Mouse (Mus musculus): ENCODE measurements around the gene Gstp1.
"Not testable (repeated sequence)": the region's sequence is repeated elsewhere in the genome, so short reads cannot be mapped to it uniquely, and the experiment has no call there.

Gene Gstp1

DNA sequence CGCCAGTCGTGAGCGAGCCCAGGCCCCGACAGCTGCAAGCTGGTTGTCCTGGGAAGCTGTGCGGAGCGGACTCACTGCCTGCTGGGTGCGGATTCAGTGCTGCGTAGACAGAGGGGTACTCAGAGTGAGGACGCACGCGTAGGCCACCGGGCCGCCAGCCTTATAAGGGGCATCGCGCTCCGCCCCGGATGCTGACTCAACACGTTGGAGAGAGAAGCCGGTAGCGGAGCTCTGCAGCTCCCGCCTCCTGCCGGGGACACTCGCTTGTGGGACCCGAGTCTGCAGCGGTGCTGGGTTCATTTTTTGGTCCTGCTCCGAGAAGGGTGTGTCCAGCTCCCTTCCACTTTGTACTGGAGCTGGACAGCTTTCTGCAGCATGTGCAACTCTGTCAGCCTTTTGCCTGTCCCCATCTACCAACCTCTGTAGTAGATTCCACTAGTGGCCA lies at the start of gene Gstp1:
Gstp1 (minus strand) TSS at position 198 of the 445 bp plus-strand sequence.
- peak; percentile 87 for DNase-seq (ENCODE audit: low spot score)

DNA sequence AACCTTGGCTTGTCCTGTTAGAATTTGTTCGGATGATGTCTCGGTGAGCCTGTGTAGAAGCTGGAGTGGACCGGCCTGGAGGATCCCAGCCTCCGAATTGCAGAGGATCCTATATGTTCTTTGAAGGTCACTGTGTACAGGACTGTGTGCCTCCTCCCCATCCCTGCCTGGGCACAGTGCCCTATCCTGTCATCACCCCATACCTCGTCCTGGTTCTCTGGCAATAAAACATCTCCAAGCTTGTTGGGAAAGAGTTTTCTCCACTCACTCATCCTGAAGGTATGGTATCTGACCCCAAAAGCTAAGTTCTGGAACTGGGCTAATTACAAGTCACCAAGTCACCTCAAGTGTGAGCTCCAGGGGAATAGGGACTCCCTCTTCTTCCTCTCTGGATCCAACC lies 49.3 kb upstream of the Gstp1 start:
- no peak for DNase-seq (ENCODE audit: low spot score)

DNA sequence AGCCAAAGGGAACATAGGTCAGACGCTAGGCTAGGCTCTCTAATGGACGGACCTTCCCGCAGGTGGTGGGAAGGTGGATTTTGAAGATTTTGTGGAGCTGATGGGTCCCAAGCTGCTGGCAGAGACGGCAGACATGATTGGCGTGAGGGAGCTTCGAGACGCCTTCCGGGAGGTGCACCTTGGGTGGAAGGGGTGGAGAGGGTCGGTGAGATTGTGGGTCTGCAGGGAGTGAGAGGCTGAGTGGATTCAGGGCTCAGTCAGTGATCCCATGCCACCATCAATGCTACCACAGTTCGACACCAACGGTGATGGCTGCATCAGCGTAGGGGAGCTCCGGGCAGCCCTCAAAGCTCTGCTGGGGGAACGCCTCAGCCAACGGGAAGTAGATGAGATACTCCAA lies 48.4 kb upstream of the Gstp1 start:
- no peak for DNase-seq (ENCODE audit: low spot score)

DNA sequence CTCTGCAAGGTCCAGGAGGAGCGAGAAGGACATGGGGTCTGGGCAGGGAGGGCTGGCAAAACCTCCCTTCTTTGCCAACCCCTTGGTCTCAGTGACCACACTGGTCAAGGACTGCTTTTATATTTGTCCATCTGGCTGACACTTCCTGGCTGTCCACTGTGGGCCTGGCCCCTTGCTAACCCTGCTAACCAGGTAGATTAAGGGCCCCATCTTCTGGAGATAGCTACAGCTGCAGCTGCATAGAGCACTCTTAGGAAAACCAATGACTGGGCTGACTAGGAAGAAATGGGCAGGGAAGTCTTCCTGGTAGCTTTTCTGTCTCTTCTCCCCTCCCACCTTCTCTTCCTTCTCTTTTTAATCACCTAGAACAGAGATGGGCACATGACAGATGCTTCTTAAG lies 47.2 kb upstream of the Gstp1 start:
- DNase-seq (ENCODE audit: low spot score) = no peak

- no peak for DNase-seq (ENCODE audit: low spot score)
Observed at GRCm38 (mm10) chr19:4083826-4084225, 46.0 kb upstream of the Gstp1 start.

- no peak for DNase-seq (ENCODE audit: low spot score)
Observed at GRCm38 (mm10) chr19:4083316-4083715, 45.5 kb upstream of the Gstp1 start.

GRCm38 (mm10) chr19:4082219-4082965 lies 44.6 kb upstream of the Gstp1 start:
- no peak for DNase-seq (ENCODE audit: low spot score)

GRCm38 (mm10) chr19:4081394-4081793 lies 43.6 kb upstream of the Gstp1 start, which contains the start of gene Cabp2:
Gene Cabp2 (plus strand): TSS chr19:4081578.
- no peak for DNase-seq (ENCODE audit: low spot score)

GRCm38 (mm10) chr19:4080511-4081009 lies 42.8 kb upstream of the Gstp1 start:
- DNase-seq (ENCODE audit: low spot score) = no peak

- no peak for DNase-seq (ENCODE audit: low spot score)
Observed at GRCm38 (mm10) chr19:4079594-4079993, 41.8 kb upstream of the Gstp1 start.

DNA sequence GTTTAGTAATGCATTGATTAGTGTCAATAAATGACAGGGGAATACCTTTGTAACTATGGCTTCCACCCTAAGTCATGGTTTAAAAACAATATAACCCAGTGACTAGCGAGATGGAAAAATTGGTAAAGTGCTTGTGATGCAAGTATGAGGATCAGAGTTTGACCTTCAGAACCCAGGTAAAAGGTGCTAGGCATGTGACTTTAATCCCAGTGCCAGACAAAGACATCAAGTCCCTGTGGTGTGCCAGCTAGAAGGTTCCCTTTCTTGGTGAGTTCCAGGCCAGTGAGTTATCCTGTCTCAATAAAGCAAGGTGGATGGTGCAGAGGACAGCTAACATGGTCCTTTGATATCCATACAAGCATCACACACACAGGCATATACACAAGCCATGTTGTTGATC lies 37.7 kb upstream of the Gstp1 start:
- no peak for DNase-seq (ENCODE audit: low spot score)

GRCm38 (mm10) chr19:4072706-4073424 lies 35.1 kb upstream of the Gstp1 start:
- no peak for DNase-seq (ENCODE audit: low spot score)

DNA sequence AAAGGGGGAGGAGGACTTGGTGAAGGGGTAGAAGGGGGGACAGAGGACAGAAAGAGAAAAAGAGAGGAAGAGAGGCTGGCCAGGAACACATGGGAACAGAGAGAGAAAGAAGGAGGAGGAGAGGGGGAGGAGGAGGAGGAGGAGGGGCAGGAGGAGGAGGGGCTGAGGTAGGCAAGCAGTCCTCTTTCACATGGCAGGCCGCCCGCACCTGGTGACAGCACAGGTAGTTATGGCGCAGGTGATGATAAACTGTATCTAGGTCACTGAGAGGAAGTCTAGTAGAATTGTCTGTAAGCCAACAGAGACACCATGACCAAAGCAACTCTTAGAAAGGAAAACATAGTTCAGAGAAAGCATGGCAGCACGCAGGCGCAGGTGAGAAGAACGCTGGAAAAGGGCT lies 33.6 kb upstream of the Gstp1 start:
- DNase-seq (ENCODE audit: low spot score) = no peak

DNA sequence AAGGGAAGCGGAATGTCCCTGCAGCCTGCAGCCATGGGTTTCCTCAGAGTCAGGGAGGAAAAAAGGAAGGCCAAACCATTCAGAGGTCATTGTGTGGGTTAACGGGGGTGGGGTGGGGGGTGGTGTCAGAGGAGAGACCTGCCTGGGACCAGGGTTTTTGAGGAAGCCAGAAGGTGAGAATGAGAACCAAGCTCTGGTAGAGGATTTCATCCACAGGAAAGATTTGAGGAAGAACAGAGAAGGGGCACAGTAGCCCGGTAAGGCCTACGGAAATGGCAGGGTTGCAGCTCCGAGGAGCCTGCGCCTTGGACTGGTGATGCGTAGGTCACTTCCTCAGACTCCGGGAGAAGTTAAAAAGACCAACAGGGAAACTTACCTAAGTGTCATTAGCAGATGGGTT lies 33.0 kb upstream of the Gstp1 start:
- no peak for DNase-seq (ENCODE audit: low spot score)

GRCm38 (mm10) chr19:4070311-4070710 lies 32.5 kb upstream of the Gstp1 start:
- no peak for DNase-seq (ENCODE audit: low spot score)

- no peak for DNase-seq (ENCODE audit: low spot score)
Observed at GRCm38 (mm10) chr19:4068717-4069410, 31.1 kb upstream of the Gstp1 start.

GRCm38 (mm10) chr19:4068242-4068641 lies 30.5 kb upstream of the Gstp1 start:
- not testable (repeated sequence) for DNase-seq (ENCODE audit: low spot score)

GRCm38 (mm10) chr19:4066877-4067276 lies 29.1 kb upstream of the Gstp1 start:
- DNase-seq (ENCODE audit: low spot score) = no peak

- DNase-seq (ENCODE audit: low spot score) = no peak
Observed at GRCm38 (mm10) chr19:4066280-4066679, 28.5 kb upstream of the Gstp1 start.

DNA sequence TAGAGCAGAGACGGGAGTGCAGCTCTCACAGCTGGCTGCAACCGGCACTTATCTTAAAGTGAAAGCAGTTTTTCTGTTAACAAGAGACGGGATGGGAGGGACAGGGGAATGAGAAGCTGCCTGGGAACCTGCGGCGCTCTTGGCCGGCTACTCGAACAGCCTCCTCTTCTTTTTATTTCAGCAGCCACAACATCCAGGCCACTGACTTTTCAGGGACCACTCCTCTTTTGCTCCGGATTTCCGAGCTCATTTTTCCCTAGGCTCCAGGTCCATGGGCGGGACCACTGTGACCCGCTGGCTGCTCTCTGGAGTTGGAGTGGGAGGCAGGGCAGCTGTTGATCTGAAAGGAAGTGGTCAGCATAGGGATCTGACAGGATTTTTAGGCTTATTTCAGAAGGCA lies 26.7 kb upstream of the Gstp1 start:
- not testable (repeated sequence) for DNase-seq (ENCODE audit: low spot score)

GRCm38 (mm10) chr19:4063357-4063756 lies 25.6 kb upstream of the Gstp1 start:
- DNase-seq (ENCODE audit: low spot score) = not testable (repeated sequence)

DNA sequence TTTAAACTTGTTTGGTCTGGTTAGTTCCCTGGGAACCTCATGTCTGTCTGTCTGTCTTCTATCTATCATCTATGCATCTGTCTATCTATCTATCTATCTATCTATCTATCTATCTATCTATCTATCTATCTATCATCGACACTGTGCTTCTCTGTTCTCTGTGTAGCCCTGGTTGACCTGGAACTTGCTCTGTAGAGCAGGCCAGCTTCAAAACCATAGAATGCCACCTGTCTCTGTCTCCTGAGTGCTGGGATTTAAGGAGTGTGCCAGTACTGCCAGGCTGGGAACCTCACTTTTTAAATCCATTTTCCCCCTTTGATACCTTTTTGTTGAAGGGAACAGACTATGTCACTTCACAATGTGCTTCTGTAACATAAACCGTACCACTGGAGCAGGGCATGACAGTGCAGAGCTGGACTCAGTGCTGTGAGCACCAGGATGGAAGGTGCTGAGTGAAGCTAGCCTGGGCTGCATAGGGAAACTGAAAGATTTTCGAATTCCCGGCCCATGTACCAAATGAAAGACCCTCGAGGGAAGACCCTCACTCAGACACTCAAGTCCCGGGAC lies 23.2 kb upstream of the Gstp1 start:
- DNase-seq (ENCODE audit: low spot score) = no peak

Data from left cerebral cortex, adult 11 months (tissue).